Mouse (Mus musculus) small intestine, adult 2 months (tissue): ENCODE measurements at regions not wholly inside any gene's neighbourhood (a gene's known extent, or its start where the extent isn't known, plus 50 kb on each side); places are given as distances from the start of the nearest gene placed in this dataset.

Experiments used
- H3K27ac ChIP-seq: fragments of 200-500 bp; 2 replicates; pipeline ENCODE4 v1.5.1; 2012; ENCODE audit warnings: low read depth, low read length, control low read depth, inconsistent platforms; ENCODE audit not compliant: insufficient read depth
- H3K27me3 ChIP-seq: fragments of 200-500 bp; 2 replicates; pipeline ENCODE4 v1.6.1; 2012; ENCODE audit warnings: mild to moderate bottlenecking, moderate library complexity, low read length, inconsistent platforms; ENCODE audit not compliant: control insufficient read depth, insufficient read depth
- H3K36me3 ChIP-seq: fragments of 200-500 bp; 2 replicates; pipeline ENCODE4 v1.6.1; 2012; ENCODE audit warnings: mild to moderate bottlenecking, low read length, control low read depth, inconsistent platforms; ENCODE audit not compliant: control insufficient read depth, insufficient read depth
- H3K4me1 ChIP-seq: fragments of 200-500 bp; 2 replicates; pipeline ENCODE4 v1.6.1; 2012; ENCODE audit warnings: low read length, inconsistent platforms, mixed read lengths; ENCODE audit not compliant: control insufficient read depth, insufficient read depth, insufficient read length
- H3K4me3 ChIP-seq: fragments of 200-500 bp; 2 replicates; pipeline ENCODE4 v1.5.1; 2012; ENCODE audit warnings: low read depth, mild to moderate bottlenecking, control low read depth, inconsistent platforms, low read length, moderate library complexity
- CTCF ChIP-seq: fragments of 200-500 bp; IDR thresholded peaks from 2 replicates; pipeline ENCODE4 v1.5.1; 2012; ENCODE audit warnings: low read depth, mild to moderate bottlenecking, control low read depth, inconsistent platforms, low read length, moderate library complexity, mixed read lengths; ENCODE audit not compliant: insufficient replicate concordance, insufficient read length; ENCODE audit errors: extremely low read depth
- POLR2A ChIP-seq: fragments of 200-500 bp; IDR thresholded peaks from 2 replicates; pipeline ENCODE4 v1.6.1; 2012; ENCODE audit warnings: low read depth, mild to moderate bottlenecking, control low read depth, inconsistent platforms, low read length, moderate library complexity
- WGBS: fragments of 180-500 bp; shearing (Covaris S2); methylation state at CpG from one replicate; pipeline ENCODE4 v1.1.7; 2018; 5-methylcytosine and 5-hydroxymethylcytosine counted together

GRCm38 (mm10) chr14:33735653-33736052, 146.6 kb downstream of the Ptpn20 start:
- 75% methylated on average over 3 of the region's 3 CpGs for WGBS
- no peak for TF ChIP-seq CTCF
- TF ChIP-seq POLR2A: no peak
- H3K27ac ChIP-seq: no peak overlapping the region
- no peaks in the 10 kb centered on the region for H3K4me1 ChIP-seq
- no peak overlapping the region for H3K4me3 ChIP-seq
- no peaks in the 10 kb centered on the region for H3K27me3 ChIP-seq
- H3K36me3 ChIP-seq: no peaks in the 10 kb centered on the region

- H3K4me3 ChIP-seq: no peak overlapping the region
- H3K27me3 ChIP-seq: no peaks in the 10 kb centered on the region
- H3K36me3 ChIP-seq: no peaks in the 10 kb centered on the region
- no peak overlapping the region for H3K27ac ChIP-seq
- H3K4me1 ChIP-seq: no peaks in the 10 kb centered on the region
- 81% methylated on average over 4 of the region's 4 CpGs for WGBS
- TF ChIP-seq CTCF: no peak
- no peak for TF ChIP-seq POLR2A
These were observed 157.2 kb downstream of the Ptpn20 start for GRCm38 (mm10) chr14:33746181-33746580.

DNA sequence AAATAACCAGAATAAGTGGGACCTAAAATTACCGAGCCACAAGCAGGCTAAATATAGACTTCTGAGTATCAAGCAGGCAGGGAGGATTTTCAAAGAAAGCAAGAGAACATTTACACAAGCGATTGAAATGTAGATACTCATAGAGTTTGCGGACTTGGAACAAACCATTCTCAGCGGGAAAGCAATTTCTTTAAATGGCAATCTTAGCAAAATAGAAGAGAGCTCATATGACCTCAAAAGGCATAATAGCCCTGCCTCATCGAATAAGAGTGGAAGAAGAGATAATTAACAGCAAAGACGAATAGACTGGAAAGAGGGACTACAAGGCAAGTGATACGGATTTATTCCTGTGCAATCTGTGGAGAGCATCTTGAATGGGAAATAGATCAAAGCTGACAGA, 163.7 kb upstream of the Gdf10 start:
- WGBS: 51% methylated on average over 7 of the region's 7 CpGs
- no peak overlapping the region for H3K27ac ChIP-seq
- no peak overlapping the region for H3K4me3 ChIP-seq
- TF ChIP-seq CTCF (no peak), POLR2A (no peak)
- no peaks in the 10 kb centered on the region for H3K27me3 ChIP-seq
- no peaks in the 10 kb centered on the region for H3K4me1 ChIP-seq
- no peaks in the 10 kb centered on the region for H3K36me3 ChIP-seq

GRCm38 (mm10) chr14:33763641-33764046, 159.7 kb upstream of the Gdf10 start:
- Histone ChIP-seq H3K27me3 (no peaks in the 10 kb centered on the region), H3K4me3 (no peak overlapping the region), H3K36me3 (no peaks in the 10 kb centered on the region), H3K4me1 (no peaks in the 10 kb centered on the region), H3K27ac (no peak overlapping the region)
- TF ChIP-seq POLR2A (no peak), CTCF (no peak)
- 70% methylated on average over 3 of the region's 3 CpGs for WGBS

DNA sequence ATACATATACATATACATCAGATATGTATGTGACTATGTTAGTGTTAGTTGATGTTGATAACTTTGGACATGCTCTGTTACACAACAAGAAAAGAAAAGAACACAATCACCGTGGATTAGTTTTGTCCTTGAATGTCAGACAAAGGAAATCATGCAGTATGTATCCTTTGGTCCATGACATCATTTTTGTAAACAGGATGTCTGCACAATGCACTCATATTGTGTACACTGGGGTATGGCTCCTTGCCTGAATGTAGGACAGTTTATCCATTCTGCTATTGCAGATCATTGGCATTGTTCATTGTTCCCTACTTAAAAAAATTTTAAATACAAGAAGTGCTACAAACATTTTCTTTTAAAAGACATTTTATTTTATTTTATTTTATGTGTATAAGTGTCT, 157.6 kb upstream of the Gdf10 start:
- H3K4me3 ChIP-seq: no peak overlapping the region
- no peaks in the 10 kb centered on the region for H3K4me1 ChIP-seq
- H3K27ac ChIP-seq: no peak overlapping the region
- H3K36me3 ChIP-seq: no peaks in the 10 kb centered on the region
- no peak for TF ChIP-seq POLR2A
- TF ChIP-seq CTCF: no peak
- H3K27me3 ChIP-seq: no peaks in the 10 kb centered on the region
- WGBS: 66% methylated on average over 1 of the region's 1 CpGs

DNA sequence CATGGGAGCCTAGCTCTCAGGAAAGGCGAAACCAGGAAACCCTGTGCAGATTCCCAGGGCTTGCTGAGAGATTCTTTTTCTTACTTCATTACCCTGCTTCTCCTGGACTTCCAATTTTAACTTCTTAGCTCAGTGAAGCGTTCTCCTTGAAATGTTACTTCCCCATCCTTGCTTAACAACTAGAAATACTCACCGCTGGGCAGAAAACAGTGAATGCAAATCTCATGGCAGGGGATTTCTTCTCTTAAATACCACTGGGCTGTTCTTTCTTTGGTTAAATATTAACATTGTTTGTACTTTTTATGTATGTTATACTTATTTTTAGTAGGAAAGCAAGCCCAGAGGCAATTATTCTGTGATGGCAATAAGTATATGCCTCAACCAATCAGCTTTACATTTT, 151.0 kb upstream of the Gdf10 start:
- Histone ChIP-seq H3K4me1 (no peaks in the 10 kb centered on the region), H3K36me3 (no peaks in the 10 kb centered on the region), H3K4me3 (no peak overlapping the region), H3K27me3 (no peaks in the 10 kb centered on the region), H3K27ac (no peak overlapping the region)
- TF ChIP-seq POLR2A: no peak
- TF ChIP-seq CTCF: no peak
- WGBS: 86% methylated on average over 3 of the region's 3 CpGs

GRCm38 (mm10) chr14:33789556-33789955, 133.8 kb upstream of the Gdf10 start:
- Histone ChIP-seq H3K4me3 (no peak overlapping the region), H3K36me3 (no peaks in the 10 kb centered on the region), H3K27ac (no peak overlapping the region), H3K27me3 (no peaks in the 10 kb centered on the region), H3K4me1 (no peaks in the 10 kb centered on the region)
- TF ChIP-seq CTCF (no peak), POLR2A (no peak)
- WGBS: 54% methylated on average over 2 of the region's 2 CpGs

DNA sequence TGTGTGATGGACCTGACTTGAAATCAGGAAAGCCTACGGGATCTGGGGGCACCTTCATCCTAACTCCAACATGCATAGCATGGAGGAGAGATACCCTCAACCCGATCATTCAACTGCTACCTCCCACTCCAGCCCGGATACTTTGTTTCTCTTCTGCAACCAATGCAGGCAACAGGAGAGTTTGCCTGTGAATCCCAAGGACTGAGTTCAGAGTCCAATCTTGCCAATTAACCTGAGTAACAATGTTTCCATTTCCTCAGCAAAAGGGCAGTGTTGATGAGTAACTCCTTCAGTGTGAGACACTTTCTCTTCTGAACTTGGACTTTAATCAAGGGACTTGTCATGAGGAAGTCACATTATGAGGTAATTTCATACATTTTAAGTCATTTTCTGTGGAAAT, 129.1 kb upstream of the Gdf10 start:
- Histone ChIP-seq H3K27me3 (no peaks in the 10 kb centered on the region), H3K27ac (no peak overlapping the region), H3K36me3 (no peaks in the 10 kb centered on the region), H3K4me3 (no peak overlapping the region), H3K4me1 (no peaks in the 10 kb centered on the region)
- WGBS: 65% methylated on average over 3 of the region's 3 CpGs
- no peak for TF ChIP-seq POLR2A
- no peak for TF ChIP-seq CTCF
